In the genomic region with DNA sequence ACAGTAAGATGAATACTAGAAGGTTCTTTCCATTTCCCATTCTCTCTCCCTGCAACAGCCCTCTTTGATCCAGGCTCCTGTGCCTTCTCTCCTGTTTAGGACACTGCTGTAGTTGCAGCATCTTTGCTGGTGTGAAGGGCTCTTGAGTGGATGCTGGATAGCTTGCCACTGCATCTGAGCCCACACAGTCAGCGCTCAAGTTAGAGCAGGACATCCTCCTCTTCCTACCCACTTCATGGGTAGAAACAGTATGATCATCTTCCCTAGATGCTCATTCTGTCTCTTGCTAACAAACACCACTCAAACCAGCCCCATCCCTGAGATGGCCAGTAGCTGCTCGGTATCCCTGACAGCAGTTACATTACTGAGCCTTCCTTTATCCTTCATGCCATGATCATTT, we compare ENCODE assay signal across 25 mouse cellular contexts.
"Had no signal": no experiment of that assay in that cellular context is flagged by ENCODE, and none has a peak within 500 bp of the region (broad histone marks: within the 10 kb centered on the region; RNA-seq: fewer than 3 reads in every experiment).

No protein-coding gene starts in this region.

- DNase-seq: gastrocnemius, postnatal 14 days; gastrocnemius, postnatal 36 days; heart, adult 11 months; heart, adult 2 months; heart, postnatal 14 days; heart, postnatal 36 days; kidney, adult 11 months; kidney, adult 2 months; kidney, adult 9 months; kidney, postnatal 10 days; kidney, postnatal 25 days; kidney, postnatal 4 days; liver; liver, embryonic 13.5 days had no signal

- H3K4me3 ChIP-seq: heart, adult 2 months; heart, embryonic 13.5 days; heart, embryonic 15.5 days; hindbrain, embryonic 12.5 days; limb, embryonic 10.5 days; limb, embryonic 12.5 days; liver, embryonic 13.5 days; liver, embryonic 15.5 days had no signal

- ATAC-seq: intestine, embryonic 16.5 days had no signal

- H3K4me2 ChIP-seq: heart, embryonic 11.5 days; heart, embryonic 13.5 days; heart, embryonic 15.5 days; hindbrain, embryonic 12.5 days; hindbrain, embryonic 14.5 days; limb, embryonic 12.5 days; liver, embryonic 11.5 days; liver, embryonic 13.5 days; liver, embryonic 15.5 days had no signal

- H3K4me1 ChIP-seq: heart, embryonic 13.5 days; heart, embryonic 15.5 days; hindbrain, embryonic 12.5 days; limb, embryonic 10.5 days; limb, embryonic 12.5 days; liver, embryonic 13.5 days; liver, embryonic 15.5 days had no signal

- H3K27ac ChIP-seq: heart, adult 2 months; heart, embryonic 13.5 days; heart, embryonic 15.5 days; hindbrain, embryonic 12.5 days; hindbrain, embryonic 14.5 days; hindbrain, postnatal 0 days; limb, embryonic 10.5 days; limb, embryonic 12.5 days; liver, embryonic 13.5 days; liver, embryonic 15.5 days had no signal

- H3K9me3 ChIP-seq: heart, embryonic 13.5 days; heart, embryonic 15.5 days; hindbrain, embryonic 12.5 days; limb, embryonic 10.5 days; limb, embryonic 12.5 days; liver, embryonic 13.5 days; liver, embryonic 15.5 days had no signal

- H3K9ac ChIP-seq: heart, embryonic 13.5 days; heart, embryonic 15.5 days; hindbrain, embryonic 12.5 days; hindbrain, embryonic 14.5 days; limb, embryonic 12.5 days; liver, embryonic 13.5 days; liver, embryonic 15.5 days had no signal

- H3K36me3 ChIP-seq: heart, embryonic 13.5 days; heart, embryonic 15.5 days; hindbrain, embryonic 12.5 days; limb, embryonic 10.5 days; limb, embryonic 12.5 days; liver, embryonic 13.5 days; liver, embryonic 15.5 days had no signal

- H3K27me3 ChIP-seq: heart, embryonic 13.5 days; heart, embryonic 15.5 days; hindbrain, embryonic 12.5 days; limb, embryonic 12.5 days; liver, embryonic 13.5 days; liver, embryonic 15.5 days had no signal
